Mouse (Mus musculus): ENCODE results near the gene Psmc2. TPM values are rescaled to one million over a fixed set of nuclear protein-coding genes. Genes with fewer than 3 reads are reported as not detected.

The Psmc2 gene
- polyA plus RNA-seq, 1 experiment from 2014 or later = 260 TPM

GRCm38 (mm10) chr5:21789061-21789460, 4.0 kb downstream of the Psmc2 start:
- ATAC-seq (ENCODE audit: insufficient read depth, low FRiP score, low TSS enrichment) (no peak), DNase-seq (ENCODE audit: low spot score) (no peak)
- WGBS = 74% methylated on average over 5 of the region's 5 CpGs
- no peak overlapping the region for H3K4me3 ChIP-seq (ENCODE audit: low read depth, low read length)
- no peaks in the 10 kb centered on the region for H3K27me3 ChIP-seq (ENCODE audit: control insufficient read depth, insufficient read depth, low read length)
- peaks cover 6% of the 10 kb centered on the region; the same call in 1 of the 2 replicates for H3K4me1 ChIP-seq (ENCODE audit: control insufficient read depth, insufficient read depth, low read length)
- no peak overlapping the region for H3K4me2 ChIP-seq (ENCODE audit: low read depth)
- H3K9me3 ChIP-seq (ENCODE audit: control insufficient read depth, low read length) = no peaks in the 10 kb centered on the region
- no peak overlapping the region for H3K9ac ChIP-seq (ENCODE audit: low read length)
- H3K36me3 ChIP-seq (ENCODE audit: control insufficient read depth, insufficient read depth, low read length) = no peaks in the 10 kb centered on the region
- no peak overlapping the region for H3K27ac ChIP-seq (ENCODE audit: low read depth, low read length)

GRCm38 (mm10) chr5:21792166-21792565, 7.1 kb downstream of the Psmc2 start:
- DNase-seq (ENCODE audit: low spot score) (no peak), ATAC-seq (ENCODE audit: insufficient read depth, low FRiP score, low TSS enrichment) (no peak)
- no peak overlapping the region for H3K4me3 ChIP-seq (ENCODE audit: low read depth, low read length)
- H3K27me3 ChIP-seq (ENCODE audit: control insufficient read depth, insufficient read depth, low read length) = no peaks in the 10 kb centered on the region
- no peak overlapping the region for H3K27ac ChIP-seq (ENCODE audit: low read depth, low read length)
- peaks cover 5% of the 10 kb centered on the region; the same call in 1 of the 2 replicates for H3K4me1 ChIP-seq (ENCODE audit: control insufficient read depth, insufficient read depth, low read length)
- H3K36me3 ChIP-seq (ENCODE audit: control insufficient read depth, insufficient read depth, low read length) = peaks cover 5% of the 10 kb centered on the region
- no peaks in the 10 kb centered on the region for H3K9me3 ChIP-seq (ENCODE audit: control insufficient read depth, low read length)
- H3K4me2 ChIP-seq (ENCODE audit: low read depth) = no peak overlapping the region
- H3K9ac ChIP-seq (ENCODE audit: low read length) = no peak overlapping the region

DNA sequence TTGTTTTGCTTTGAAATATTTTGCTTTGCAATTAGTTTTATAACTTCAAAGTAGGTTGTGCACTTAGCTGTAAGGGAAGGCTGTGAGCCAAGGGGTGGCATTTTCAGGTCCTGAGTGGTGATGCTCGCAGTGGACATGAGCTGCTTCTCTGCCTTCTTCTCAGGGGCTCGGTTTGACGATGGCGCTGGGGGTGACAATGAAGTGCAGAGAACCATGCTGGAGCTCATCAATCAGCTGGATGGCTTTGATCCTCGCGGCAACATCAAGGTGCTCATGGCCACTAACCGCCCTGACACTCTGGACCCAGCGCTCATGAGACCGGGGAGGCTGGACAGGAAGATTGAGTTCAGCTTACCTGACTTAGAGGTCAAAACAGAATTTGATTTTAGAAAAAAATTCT, 17.8 kb downstream of the Psmc2 start:
- no peaks in the 10 kb centered on the region for H3K9me3 ChIP-seq (ENCODE audit: control insufficient read depth, low read length)
- peaks cover 9% of the 10 kb centered on the region for H3K36me3 ChIP-seq (ENCODE audit: control insufficient read depth, insufficient read depth, low read length)
- no peaks in the 10 kb centered on the region for H3K4me1 ChIP-seq (ENCODE audit: control insufficient read depth, insufficient read depth, low read length)
- H3K27me3 ChIP-seq (ENCODE audit: control insufficient read depth, insufficient read depth, low read length) = no peaks in the 10 kb centered on the region
- no peak for ATAC-seq (ENCODE audit: insufficient read depth, low FRiP score, low TSS enrichment)
- no peak overlapping the region for H3K4me2 ChIP-seq (ENCODE audit: low read depth)
- 90% methylated on average over 9 of the region's 9 CpGs for WGBS
- no peak overlapping the region for H3K9ac ChIP-seq (ENCODE audit: low read length)
- H3K27ac ChIP-seq (ENCODE audit: low read depth, low read length) = no peak overlapping the region
- H3K4me3 ChIP-seq (ENCODE audit: low read depth, low read length) = no peak overlapping the region
- DNase-seq (ENCODE audit: low spot score) = peak; percentile 7

GRCm38 (mm10) chr5:21803691-21804188, 18.7 kb downstream of the Psmc2 start:
- no peak overlapping the region for H3K4me2 ChIP-seq (ENCODE audit: low read depth)
- peak; percentile 7 for DNase-seq (ENCODE audit: low spot score)
- no peaks in the 10 kb centered on the region for H3K4me1 ChIP-seq (ENCODE audit: control insufficient read depth, insufficient read depth, low read length)
- no peak for ATAC-seq (ENCODE audit: insufficient read depth, low FRiP score, low TSS enrichment)
- WGBS = 90% methylated on average over 12 of the region's 12 CpGs
- no peak overlapping the region for H3K27ac ChIP-seq (ENCODE audit: low read depth, low read length)
- peaks cover 9% of the 10 kb centered on the region for H3K36me3 ChIP-seq (ENCODE audit: control insufficient read depth, insufficient read depth, low read length)
- no peaks in the 10 kb centered on the region for H3K27me3 ChIP-seq (ENCODE audit: control insufficient read depth, insufficient read depth, low read length)
- no peaks in the 10 kb centered on the region for H3K9me3 ChIP-seq (ENCODE audit: control insufficient read depth, low read length)
- H3K9ac ChIP-seq (ENCODE audit: low read length) = no peak overlapping the region
- H3K4me3 ChIP-seq (ENCODE audit: low read depth, low read length) = no peak overlapping the region

- Histone ChIP-seq H3K4me2 (ENCODE audit: low read depth) (no peak overlapping the region), H3K27me3 (ENCODE audit: control insufficient read depth, insufficient read depth, low read length) (no peaks in the 10 kb centered on the region), H3K36me3 (ENCODE audit: control insufficient read depth, insufficient read depth, low read length) (peaks cover 5% of the 10 kb centered on the region), H3K27ac (ENCODE audit: low read depth, low read length) (no peak overlapping the region), H3K4me3 (ENCODE audit: low read depth, low read length) (no peak overlapping the region), H3K9me3 (ENCODE audit: control insufficient read depth, low read length) (no peaks in the 10 kb centered on the region), H3K9ac (ENCODE audit: low read length) (no peak overlapping the region), H3K4me1 (ENCODE audit: control insufficient read depth, insufficient read depth, low read length) (no peaks in the 10 kb centered on the region)
- 87% methylated on average over 4 of the region's 4 CpGs for WGBS
- no peak for ATAC-seq (ENCODE audit: insufficient read depth, low FRiP score, low TSS enrichment)
- DNase-seq (ENCODE audit: low spot score) = peak; percentile 8
Measured at GRCm38 (mm10) chr5:21804837-21805236, 19.8 kb downstream of the Psmc2 start.

DNA sequence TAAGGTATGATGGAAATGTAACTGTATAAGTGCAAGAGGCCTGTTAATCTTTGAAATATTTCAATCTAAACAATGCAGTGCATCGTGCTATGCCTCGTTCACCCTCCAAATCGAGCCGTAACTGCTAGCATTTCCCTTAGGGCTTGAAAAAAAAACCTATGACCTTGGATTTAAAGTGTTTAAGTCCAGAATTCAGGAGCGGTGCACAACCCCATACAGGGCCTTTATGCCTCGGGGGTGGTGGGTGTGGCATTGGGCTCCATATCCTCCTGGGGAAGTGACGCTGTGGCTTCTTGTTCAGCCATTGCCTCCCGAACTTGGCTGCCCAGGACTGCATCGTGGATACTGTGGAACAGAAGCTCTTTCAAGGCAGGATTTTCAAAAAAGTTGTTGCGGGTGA, 25.8 kb downstream of the Psmc2 start:
- 84% methylated on average over 10 of the region's 10 CpGs for WGBS
- Histone ChIP-seq H3K27me3 (ENCODE audit: control insufficient read depth, insufficient read depth, low read length) (no peaks in the 10 kb centered on the region), H3K9me3 (ENCODE audit: control insufficient read depth, low read length) (no peaks in the 10 kb centered on the region), H3K27ac (ENCODE audit: low read depth, low read length) (no peak overlapping the region), H3K4me1 (ENCODE audit: control insufficient read depth, insufficient read depth, low read length) (no peaks in the 10 kb centered on the region), H3K36me3 (ENCODE audit: control insufficient read depth, insufficient read depth, low read length) (no peaks in the 10 kb centered on the region), H3K4me3 (ENCODE audit: low read depth, low read length) (no peak overlapping the region), H3K4me2 (ENCODE audit: low read depth) (no peak overlapping the region), H3K9ac (ENCODE audit: low read length) (no peak overlapping the region)
- DNase-seq (ENCODE audit: low spot score) (peak; percentile 8), ATAC-seq (ENCODE audit: insufficient read depth, low FRiP score, low TSS enrichment) (no peak)

GRCm38 (mm10) chr5:21813994-21814393, 28.9 kb downstream of the Psmc2 start:
- no peaks in the 10 kb centered on the region for H3K4me1 ChIP-seq (ENCODE audit: control insufficient read depth, insufficient read depth, low read length)
- no peak overlapping the region for H3K9ac ChIP-seq (ENCODE audit: low read length)
- no peaks in the 10 kb centered on the region for H3K9me3 ChIP-seq (ENCODE audit: control insufficient read depth, low read length)
- ATAC-seq (ENCODE audit: insufficient read depth, low FRiP score, low TSS enrichment) (no peak), DNase-seq (ENCODE audit: low spot score) (peak; percentile 23)
- H3K27ac ChIP-seq (ENCODE audit: low read depth, low read length) = no peak overlapping the region
- no peak overlapping the region for H3K4me2 ChIP-seq (ENCODE audit: low read depth)
- 35% methylated on average over 1 of the region's 1 CpGs for WGBS
- H3K36me3 ChIP-seq (ENCODE audit: control insufficient read depth, insufficient read depth, low read length) = no peaks in the 10 kb centered on the region
- H3K27me3 ChIP-seq (ENCODE audit: control insufficient read depth, insufficient read depth, low read length) = no peaks in the 10 kb centered on the region
- no peak overlapping the region for H3K4me3 ChIP-seq (ENCODE audit: low read depth, low read length)

- Histone ChIP-seq H3K9me3 (ENCODE audit: control insufficient read depth, low read length) (no peaks in the 10 kb centered on the region), H3K27ac (ENCODE audit: low read depth, low read length) (no peak overlapping the region), H3K4me1 (ENCODE audit: control insufficient read depth, insufficient read depth, low read length) (no peaks in the 10 kb centered on the region), H3K4me3 (ENCODE audit: low read depth, low read length) (no peak overlapping the region), H3K4me2 (ENCODE audit: low read depth) (no peak overlapping the region), H3K27me3 (ENCODE audit: control insufficient read depth, insufficient read depth, low read length) (no peaks in the 10 kb centered on the region), H3K36me3 (ENCODE audit: control insufficient read depth, insufficient read depth, low read length) (no peaks in the 10 kb centered on the region), H3K9ac (ENCODE audit: low read length) (no peak overlapping the region)
- WGBS = 23% methylated on average over 7 of the region's 7 CpGs
- DNase-seq (ENCODE audit: low spot score) (peak; percentile 5), ATAC-seq (ENCODE audit: insufficient read depth, low FRiP score, low TSS enrichment) (no peak)
Measured at GRCm38 (mm10) chr5:21826370-21826769, 41.3 kb downstream of the Psmc2 start.

- no peaks in the 10 kb centered on the region for H3K9me3 ChIP-seq (ENCODE audit: control insufficient read depth, low read length)
- ATAC-seq (ENCODE audit: insufficient read depth, low FRiP score, low TSS enrichment) (no peak), DNase-seq (ENCODE audit: low spot score) (no peak)
Measured at GRCm38 (mm10) chr5:21827643-21828042, 42.6 kb downstream of the Psmc2 start.

More at GRCm38 (mm10) chr5:21827643-21828042, 42.6 kb downstream of the Psmc2 start:
- 24% methylated on average over 6 of the region's 6 CpGs for WGBS
- no peak overlapping the region for H3K27ac ChIP-seq (ENCODE audit: low read depth, low read length)
- no peaks in the 10 kb centered on the region for H3K27me3 ChIP-seq (ENCODE audit: control insufficient read depth, insufficient read depth, low read length)
- H3K9ac ChIP-seq (ENCODE audit: low read length) = no peak overlapping the region
- H3K4me1 ChIP-seq (ENCODE audit: control insufficient read depth, insufficient read depth, low read length) = no peaks in the 10 kb centered on the region
- no peaks in the 10 kb centered on the region for H3K36me3 ChIP-seq (ENCODE audit: control insufficient read depth, insufficient read depth, low read length)
- no peak overlapping the region for H3K4me3 ChIP-seq (ENCODE audit: low read depth, low read length)
- H3K4me2 ChIP-seq (ENCODE audit: low read depth) = no peak overlapping the region
